Mouse (Mus musculus) thymus, postnatal 25 days (tissue): ENCODE measurements at regions not wholly inside any gene's neighbourhood (a gene's known extent, or its start where the extent isn't known, plus 50 kb on each side); places are given as distances from the start of the nearest gene placed in this dataset.

Experiments used
- DNase-seq: peaks from one replicate; pipeline ENCODE4 v3.0.0; 2022

GRCm38 (mm10) chr16:95809127-95809876 lies 107.4 kb downstream of the Ets2 start:
- no peak for DNase-seq

- DNase-seq = peak; percentile 56
Observed at GRCm38 (mm10) chr16:95806510-95806909, 104.6 kb downstream of the Ets2 start.

- DNase-seq = no peak
Observed at GRCm38 (mm10) chr16:95804199-95804598, 102.3 kb downstream of the Ets2 start.

DNA sequence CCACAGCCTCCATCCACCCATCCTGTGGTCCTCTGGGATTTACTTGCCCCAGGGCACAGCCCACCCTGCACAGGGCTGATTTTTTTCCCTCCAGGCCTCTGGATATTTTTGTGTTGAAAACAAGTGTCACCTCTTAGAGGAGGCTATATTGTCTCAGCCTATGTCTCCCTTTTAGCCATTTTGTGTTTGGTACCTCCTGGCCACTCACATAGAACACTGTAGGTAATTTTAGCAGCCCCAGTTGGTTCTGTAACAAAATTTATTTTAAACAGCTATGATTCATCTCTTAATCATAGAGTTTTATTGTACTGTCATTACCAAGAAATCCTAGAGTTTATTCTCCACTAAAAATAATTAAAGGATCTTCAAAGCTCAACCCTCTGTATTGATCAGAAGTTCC lies 100.8 kb downstream of the Ets2 start:
- DNase-seq = no peak

GRCm38 (mm10) chr16:95802207-95802606 lies 100.3 kb downstream of the Ets2 start:
- DNase-seq = no peak

- no peak for DNase-seq
Observed at GRCm38 (mm10) chr16:95800911-95801442, 99.1 kb downstream of the Ets2 start.

GRCm38 (mm10) chr16:95798582-95798981 lies 96.7 kb downstream of the Ets2 start:
- DNase-seq = no peak

DNA sequence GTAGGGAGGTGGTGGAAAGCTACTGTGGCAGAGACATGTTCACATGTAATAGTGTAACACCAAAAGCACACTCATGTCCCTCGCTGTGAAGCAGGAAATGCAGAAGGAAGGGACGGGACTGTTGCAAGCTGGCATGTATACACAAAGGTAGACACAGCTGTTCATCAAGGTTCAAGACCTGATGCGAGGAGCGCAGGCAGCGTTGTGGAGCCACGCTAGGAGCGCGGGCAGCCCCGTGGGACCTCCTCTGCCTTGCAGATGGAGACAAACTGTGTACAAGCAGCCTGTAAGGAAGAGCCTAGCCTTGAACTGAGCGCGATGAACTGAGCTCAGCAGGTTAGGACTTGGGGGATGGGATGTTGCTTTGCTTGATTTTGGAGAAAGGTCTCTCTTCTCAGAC lies 96.2 kb downstream of the Ets2 start:
- peak; percentile 64 for DNase-seq

DNA sequence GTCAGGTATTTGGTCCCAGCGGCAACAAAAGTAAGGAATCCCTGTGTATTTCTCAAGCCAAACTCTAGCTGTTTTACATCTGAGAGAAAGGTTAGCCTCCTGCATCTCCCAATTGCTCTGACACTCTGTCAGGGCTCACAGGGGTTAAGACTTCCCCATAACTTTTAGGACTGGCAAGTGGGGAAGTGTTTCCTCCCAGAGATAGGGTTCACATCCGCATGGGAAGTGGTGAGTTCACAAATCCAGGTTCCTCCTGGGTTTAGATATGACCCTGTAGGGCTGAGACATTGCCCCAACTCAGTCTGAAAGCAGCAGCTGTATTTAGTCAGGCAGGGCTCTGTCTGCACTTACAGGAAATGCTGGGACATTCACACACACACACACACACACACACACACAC lies 95.3 kb downstream of the Ets2 start:
- no peak for DNase-seq

DNA sequence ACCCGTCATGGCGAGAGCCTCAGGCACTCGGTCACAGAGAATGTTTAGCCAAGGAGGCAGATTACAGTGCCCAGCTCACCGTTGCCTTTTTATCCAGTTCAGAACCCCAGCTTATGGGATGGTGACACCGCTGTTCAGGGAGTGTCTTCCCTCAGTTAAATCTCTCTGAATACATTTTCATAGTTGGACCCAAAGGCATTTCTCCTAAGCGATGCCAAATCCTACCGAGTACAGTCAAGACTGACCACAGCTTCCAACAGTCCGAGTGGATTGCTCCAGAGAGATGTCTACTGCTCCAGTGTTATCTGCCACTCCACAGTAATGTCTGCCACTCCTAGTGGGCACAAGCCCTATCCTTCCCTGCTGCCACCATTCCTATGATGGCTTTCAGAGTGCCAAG lies 93.0 kb downstream of the Ets2 start:
- no peak for DNase-seq

DNA sequence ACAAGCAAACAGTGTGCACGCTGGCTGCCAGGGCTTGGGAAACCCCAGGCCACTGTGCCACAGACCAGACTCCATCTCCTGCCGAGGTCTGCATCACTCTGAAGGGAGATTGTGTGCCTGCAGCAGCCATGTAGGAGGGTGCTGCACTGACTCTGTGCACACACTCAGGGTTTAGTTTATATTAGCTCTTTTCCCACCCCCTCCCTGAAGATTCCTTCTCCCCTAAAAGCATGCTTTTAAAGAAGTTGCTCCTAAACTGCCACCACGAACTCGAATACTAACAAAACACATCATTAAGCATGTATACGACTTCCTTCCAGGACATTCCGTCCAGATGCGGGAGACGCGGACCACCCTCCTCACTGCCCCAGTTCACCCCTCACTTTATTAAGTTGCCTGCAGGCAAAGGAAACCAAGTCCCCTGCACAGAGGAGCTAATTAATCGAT lies 92.4 kb downstream of the Ets2 start:
- no peak for DNase-seq

DNA sequence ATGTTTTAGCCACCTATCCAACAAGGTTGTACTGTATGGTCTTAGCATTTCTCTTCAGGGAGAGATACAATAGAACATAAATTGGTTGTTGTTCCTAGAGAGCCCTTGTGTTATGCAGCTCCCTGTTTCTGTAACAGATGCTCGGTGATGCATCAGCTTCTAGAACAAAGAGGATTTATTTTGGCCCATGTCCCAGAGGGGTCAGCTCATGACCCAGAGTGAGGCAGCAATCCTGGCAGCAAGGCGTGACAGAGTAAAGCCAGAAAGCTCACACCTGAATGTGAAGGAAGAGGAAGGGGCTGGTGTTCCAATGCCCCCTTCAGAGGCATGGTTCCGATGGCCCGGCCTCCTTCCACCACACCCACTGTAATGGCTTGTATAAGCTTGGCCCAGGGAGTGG lies 88.8 kb downstream of the Ets2 start:
- DNase-seq = no peak

- DNase-seq = no peak
Observed at GRCm38 (mm10) chr16:95789548-95789947, 87.7 kb downstream of the Ets2 start.

GRCm38 (mm10) chr16:95781681-95782080 lies 79.8 kb downstream of the Ets2 start:
- no peak for DNase-seq

DNA sequence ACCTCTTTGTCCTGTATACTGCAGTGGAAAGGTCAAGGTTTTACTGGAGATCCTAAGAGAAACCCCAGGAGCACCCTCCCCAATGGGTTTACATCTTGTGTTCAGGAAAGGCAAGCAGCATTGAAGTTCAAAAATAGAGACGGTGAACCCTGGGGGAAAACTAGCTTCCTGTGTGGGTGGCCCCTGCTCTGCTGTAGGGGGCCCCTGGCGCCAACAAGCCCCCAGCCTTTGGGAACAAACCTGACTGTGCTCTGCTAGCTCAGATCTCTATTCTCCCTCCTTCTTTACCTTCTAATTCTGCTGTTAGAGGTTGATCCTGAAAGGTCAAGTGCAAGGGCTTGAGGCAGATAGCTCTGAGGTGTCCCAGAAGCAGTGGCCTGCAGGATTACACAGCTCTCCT lies 78.6 kb downstream of the Ets2 start:
- peak; percentile 62 for DNase-seq

- no peak for DNase-seq
Observed at GRCm38 (mm10) chr16:95778845-95779722, 77.2 kb downstream of the Ets2 start.

DNA sequence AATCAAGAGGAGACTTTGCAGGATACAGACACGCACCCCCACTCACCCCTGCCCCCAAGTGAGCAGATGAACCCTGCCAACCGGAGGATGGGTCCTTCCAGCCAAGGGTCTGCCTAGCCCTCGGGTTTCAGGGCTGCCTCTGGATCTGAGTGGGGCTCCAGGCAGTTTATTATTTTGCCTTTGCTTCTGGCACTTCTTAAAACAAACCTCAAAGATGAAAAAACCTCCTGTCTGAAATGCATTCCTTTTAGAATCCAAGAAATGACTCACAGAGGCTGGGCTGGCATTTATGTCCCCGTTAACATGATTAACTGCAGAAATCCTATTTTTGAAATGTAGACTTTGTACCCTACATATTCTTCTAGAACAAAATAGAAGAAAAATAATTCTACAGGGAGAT lies 76.3 kb downstream of the Ets2 start:
- no peak for DNase-seq

DNA sequence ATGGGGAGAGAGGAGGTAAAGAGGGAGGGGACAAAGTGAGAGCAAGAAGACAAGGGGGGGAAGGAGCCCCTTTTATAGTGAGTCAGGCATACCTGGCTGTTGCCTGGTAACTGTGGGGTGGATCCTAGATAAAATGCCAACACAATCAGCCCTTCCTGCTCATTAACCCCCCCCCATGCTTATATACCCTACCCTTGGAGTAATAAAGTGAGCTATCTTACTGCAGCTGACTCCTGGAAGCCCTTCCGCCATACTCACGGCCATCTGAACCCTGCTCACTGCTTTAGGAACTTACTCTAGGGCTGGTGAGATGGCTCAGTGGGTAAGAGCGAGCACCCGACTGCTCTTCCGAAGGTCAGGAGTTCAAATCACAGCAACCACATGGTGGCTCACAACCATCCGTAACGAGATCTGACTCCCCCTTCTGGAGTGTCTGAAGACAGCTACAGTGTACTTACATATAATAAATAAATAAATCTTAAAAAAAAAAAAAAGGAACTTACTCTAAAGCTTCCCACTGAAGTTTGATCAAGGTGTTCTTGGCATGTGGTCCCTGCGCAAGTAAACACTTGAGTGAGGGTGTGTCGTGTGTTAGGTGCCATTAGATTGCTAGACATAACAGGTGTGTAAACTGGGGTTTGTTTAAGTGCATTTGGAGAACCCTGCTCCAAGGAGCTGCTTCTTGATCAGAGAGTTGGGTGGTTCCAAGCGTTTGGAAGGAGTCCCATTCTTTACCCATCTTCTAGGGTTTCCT lies 74.9 kb downstream of the Ets2 start:
- no peak for DNase-seq

DNA sequence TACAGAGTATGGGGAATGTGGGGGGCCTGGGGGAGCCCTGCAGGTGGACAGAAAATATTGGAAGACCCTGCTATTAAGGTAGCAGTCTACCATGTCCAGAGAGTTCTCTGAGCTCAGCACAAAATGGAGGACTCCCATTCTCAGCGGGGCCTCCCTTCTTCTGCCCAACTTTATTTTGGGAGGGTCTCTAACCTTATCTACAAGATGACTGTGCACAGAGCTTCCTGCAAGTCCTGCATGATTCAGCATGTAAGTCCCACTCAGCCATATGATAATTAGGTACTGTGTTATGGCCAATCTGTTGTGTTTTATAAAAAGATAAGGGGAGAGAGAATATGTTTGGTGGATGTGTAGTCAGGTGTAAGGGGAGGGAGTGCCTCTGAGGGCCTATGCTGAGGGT lies 74.1 kb downstream of the Ets2 start:
- DNase-seq = no peak

GRCm38 (mm10) chr16:95775361-95775760 lies 73.5 kb downstream of the Ets2 start:
- DNase-seq = peak; percentile 54

GRCm38 (mm10) chr16:95773151-95773550 lies 71.3 kb downstream of the Ets2 start:
- no peak for DNase-seq
